Mouse (Mus musculus): ENCODE results near the gene Nans.

The Nans gene

GRCm38 (mm10) chr4:46489028-46489925 lies at the start of gene Nans:
Gene Nans, plus strand, starts transcription at chr4:46489248.
- peak; percentile 98 for DNase-seq (ENCODE audit: low read depth, low spot score)

- peak; percentile 56 for DNase-seq (ENCODE audit: low read depth, low spot score)
Observed at GRCm38 (mm10) chr4:46442501-46442900, 46.5 kb upstream of the Nans start.

GRCm38 (mm10) chr4:46445237-46445945 lies 43.7 kb upstream of the Nans start:
- no peak for DNase-seq (ENCODE audit: low read depth, low spot score)

- no peak for DNase-seq (ENCODE audit: low read depth, low spot score)
Observed at GRCm38 (mm10) chr4:46447461-46447860, 41.6 kb upstream of the Nans start.

GRCm38 (mm10) chr4:46448886-46449285 lies 40.2 kb upstream of the Nans start:
- no peak for DNase-seq (ENCODE audit: low read depth, low spot score)

DNA sequence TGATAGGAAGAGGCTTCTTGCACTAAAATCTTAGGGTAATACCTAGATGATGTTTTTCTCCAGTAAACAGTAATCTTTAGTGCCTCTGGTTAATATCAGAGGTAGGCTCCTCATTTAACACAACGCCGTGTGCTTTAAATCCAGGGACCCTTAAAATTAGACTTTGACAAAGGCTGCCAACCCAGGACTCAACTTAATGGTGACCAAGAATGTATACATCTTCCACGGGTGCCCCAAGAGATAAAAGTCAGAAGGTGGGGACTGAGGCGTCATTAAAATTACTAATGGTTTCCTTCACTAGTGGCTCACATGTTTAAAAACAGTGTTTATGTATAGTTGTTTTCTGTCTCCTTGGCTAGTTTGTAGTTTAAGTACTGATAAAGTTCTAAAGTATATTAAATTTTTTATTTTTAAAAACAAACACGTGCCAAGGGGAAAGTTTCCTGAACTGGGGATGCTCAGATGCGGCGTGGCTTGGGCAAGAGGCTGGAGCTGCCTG lies 39.0 kb upstream of the Nans start:
- DNase-seq (ENCODE audit: low read depth, low spot score), result no peak

- DNase-seq (ENCODE audit: low read depth, low spot score), result peak; percentile 95
Observed at GRCm38 (mm10) chr4:46450519-46451131, 38.4 kb upstream of the Nans start, which contains the start of gene Anp32b. Gene Anp32b, plus strand, starts transcription at chr4:46450902.

- peak; percentile 72 for DNase-seq (ENCODE audit: low read depth, low spot score)
Observed at GRCm38 (mm10) chr4:46451240-46451757, 37.7 kb upstream of the Nans start.

DNA sequence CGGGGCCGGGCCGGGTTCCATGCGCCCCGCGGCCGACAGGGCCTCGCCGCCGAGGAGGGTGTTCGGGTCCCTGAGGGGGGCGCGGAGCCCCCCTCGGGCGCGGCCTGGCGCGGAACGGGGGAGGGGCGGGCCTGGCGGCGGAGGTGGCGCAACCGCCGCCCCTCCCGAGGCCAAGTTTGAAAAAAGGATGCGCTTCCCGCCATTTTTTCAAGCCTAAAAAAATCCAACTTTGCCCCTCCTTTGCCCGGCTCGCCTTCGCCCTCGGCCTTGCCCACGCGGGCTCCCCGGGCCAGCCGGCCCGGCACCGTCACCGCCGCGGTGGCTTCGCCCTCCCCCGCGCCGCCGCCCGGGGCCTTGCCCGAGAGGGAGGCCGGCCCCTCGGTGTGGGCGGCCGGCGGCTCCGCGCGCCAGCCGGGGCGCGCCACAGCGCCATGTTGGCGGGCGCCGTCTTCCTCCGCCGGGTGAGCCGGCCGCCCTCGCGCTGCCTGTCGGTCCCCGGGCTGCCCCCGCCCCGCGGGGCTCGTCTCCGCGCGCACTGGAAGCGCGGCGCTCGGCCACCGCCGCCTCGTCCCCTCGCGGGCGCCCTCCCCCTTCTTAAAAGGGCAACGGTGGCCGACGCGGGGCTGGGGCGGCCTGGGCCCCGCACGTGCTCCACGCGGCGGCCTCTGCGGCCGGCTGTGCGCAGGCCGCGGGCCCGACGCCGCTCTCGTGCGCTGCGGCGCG lies 37.1 kb upstream of the Nans start:
- DNase-seq (ENCODE audit: low read depth, low spot score), result peak; percentile 82

- DNase-seq (ENCODE audit: low read depth, low spot score), result peak; percentile 79
Observed at GRCm38 (mm10) chr4:46452481-46452850, 36.6 kb upstream of the Nans start.

DNA sequence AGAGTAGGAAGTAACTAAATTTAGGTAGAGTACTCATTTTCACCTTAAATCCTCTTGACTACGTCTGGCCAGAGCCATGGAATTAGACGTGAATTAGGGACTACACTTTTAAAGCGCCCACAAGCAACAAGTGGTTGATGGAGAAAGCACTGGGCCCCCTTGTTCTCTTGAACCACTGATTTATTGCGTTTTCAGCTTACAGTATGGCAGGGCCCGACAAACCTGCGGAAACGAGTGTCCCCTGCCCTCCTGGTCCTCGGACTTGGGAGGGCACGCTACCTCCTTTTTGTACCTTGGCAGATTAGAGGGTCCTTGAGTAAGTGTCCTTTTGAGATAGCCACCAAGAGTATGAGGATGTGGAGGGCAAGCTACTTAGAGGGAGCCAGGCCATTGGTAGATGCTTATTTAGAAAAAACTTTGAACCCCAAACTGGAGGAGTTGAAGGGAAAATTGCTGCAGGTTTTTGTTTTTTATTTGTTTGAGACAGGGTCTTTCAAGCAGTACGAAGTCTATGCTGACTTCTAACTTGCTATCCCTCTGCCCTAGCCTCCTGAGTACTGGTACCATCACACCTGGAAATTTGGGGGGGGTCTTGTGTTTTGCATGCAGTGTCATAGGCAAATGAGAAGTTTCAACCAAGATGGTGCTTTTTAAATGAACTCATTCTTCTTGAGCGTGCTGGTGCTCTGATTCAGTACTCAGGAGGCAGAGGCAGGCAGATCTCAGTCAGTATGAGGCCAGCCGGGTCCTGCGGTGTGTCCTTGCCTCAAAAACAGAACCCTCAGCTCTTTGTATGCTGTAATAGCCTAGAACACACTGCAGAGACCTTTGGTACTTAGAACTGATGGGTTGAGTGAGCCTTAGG lies 36.0 kb upstream of the Nans start:
- DNase-seq (ENCODE audit: low read depth, low spot score), result peak; percentile 27

DNA sequence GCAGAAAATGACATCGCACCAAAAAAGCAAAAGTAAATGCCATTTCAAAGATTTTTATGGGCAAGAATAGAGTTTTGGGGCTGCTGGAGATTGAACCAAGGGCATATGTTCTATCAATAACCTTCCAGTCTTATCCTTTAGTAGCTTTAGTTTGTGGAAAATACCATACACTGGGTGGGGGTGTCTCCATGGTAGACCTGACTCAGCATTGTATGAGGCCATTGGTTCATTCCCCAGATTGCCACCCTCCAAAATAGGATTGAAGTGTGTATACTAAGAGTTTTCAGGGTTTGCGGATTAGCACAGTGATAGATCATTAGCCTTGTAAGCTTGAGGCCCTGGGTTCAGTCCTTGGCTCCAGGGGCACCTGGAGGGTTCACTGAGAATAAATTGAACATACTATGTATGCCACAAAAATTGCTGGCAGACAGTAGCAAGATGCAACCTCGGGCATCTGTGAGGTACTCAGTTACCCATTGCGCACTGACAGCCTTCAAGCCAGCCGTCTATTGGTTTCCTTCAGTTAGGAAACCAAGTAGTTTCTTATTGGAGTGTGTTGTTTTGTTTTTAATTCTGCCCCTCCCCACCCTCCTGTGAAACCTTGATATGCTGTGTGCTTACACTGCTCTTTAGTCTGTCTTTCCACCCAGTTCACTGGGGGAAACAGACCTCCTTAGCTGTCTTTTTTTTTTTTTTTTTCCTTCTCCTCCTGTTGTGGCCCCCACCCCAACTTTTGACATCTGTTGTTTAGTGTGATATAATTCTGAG lies 34.8 kb upstream of the Nans start:
- DNase-seq (ENCODE audit: low read depth, low spot score), result peak; percentile 58

DNA sequence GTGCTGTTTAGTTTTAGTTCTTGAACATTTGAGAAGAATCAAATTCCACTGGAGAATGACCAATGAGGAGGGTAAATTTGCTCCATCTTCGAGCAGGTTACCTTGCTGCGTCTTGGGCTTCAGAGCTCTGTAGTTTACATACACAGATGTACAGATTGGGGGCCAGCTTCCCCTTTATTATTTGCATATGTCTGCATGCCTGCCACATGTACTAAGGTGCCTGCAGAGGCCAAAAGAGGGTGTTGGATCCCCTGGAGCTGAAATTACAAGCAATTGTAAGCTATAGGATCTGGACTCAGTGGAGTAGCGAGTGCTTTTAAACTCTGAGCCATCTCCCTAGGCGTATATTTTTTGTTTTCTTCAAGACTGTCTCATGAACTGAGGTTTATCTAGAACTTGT lies 32.3 kb upstream of the Nans start:
- no peak for DNase-seq (ENCODE audit: low read depth, low spot score)

DNA sequence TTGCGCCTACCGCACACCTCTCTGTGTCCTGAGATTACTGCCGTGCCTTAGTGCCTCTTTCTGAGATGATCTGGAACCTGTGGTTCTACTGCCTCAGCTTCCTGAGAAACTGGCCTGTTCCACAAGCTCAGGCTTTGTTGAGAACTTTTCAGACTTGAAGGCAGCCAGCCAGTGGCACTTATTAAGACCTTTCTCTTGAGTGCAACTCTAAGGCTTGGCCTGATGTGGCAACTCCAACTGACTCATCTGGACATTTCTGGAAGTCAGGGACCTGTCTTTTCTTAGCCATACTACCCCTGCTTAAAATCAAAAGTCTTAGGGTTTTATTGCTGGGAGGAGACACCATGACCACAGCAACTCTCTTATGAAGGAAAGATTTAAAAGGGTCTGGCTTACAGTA lies 31.9 kb upstream of the Nans start:
- DNase-seq (ENCODE audit: low read depth, low spot score), result no peak

DNA sequence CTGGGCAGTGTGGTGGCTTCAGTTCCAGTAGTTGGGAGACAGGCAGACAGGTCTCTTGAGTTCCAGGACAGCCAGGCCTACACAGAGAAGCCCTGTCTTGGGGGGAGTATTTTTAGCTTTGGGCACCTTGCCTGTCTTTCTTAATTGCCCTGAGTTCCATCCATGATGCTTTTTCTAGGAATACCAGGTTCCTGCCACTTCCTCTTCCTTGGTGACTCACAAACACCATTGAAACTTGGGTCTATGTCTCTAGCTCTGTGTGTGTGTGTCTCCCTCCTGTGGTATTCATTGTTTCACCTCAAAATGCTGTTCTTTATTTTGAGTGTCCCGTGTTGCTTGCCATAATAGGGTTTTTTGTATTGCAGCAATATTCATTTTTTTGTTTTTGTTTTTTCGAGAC lies 30.6 kb upstream of the Nans start:
- DNase-seq (ENCODE audit: low read depth, low spot score), result peak; percentile 27

- peak; percentile 71 for DNase-seq (ENCODE audit: low read depth, low spot score)
Observed at GRCm38 (mm10) chr4:46463130-46463830, 25.8 kb upstream of the Nans start.

DNA sequence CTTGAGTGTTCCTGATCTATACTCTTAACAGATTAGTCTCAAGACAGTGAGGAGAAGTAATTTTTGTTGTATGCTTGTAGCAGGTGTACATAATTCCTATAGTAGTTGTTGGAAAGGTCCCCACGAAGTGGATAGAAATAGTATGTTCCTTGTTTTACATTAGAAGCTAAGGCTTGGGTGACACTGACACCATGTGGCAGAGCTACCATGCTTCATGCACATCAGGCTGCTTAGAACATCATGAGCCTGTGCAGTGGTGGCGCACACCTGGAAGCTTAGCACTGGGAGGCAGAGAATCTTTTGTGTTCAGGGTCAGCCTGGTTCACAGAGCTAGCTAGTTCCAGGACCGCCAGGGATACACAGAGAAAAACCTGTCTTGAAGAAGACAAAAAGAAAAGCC lies 23.3 kb upstream of the Nans start:
- peak; percentile 52 for DNase-seq (ENCODE audit: low read depth, low spot score)

- no peak for DNase-seq (ENCODE audit: low read depth, low spot score)
Observed at GRCm38 (mm10) chr4:46475101-46475500, 13.9 kb upstream of the Nans start.

- DNase-seq (ENCODE audit: low read depth, low spot score), result peak; percentile 64
Observed at GRCm38 (mm10) chr4:46479081-46479480, 10.0 kb upstream of the Nans start.
